Mouse (Mus musculus): ENCODE results near the gene Olfr1272. TPM values are rescaled to one million over a fixed set of nuclear protein-coding genes. Genes with fewer than 3 reads are reported as not detected.

The Olfr1272 gene
- polyA plus RNA-seq (2012; rRNA removed) = not detected in 2 replicates

DNA sequence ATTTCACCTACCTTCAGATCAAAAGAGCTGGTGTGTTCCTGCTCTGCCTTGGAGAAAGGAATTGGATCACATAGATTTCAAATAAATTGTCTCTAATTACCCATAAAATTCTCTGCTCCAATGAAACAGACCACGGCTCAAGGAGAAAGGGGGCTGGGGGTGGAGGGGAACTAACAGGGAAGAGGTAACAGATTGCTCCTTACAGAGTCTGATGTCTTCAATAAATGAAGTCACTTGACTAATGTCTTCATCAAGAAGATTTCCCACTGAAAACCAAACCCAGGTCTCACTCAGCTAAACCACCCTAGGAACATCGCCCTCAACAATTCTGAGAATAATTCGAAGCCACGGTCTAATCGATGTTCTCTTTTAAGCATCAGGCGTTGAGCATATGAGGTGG, at the start of gene Olfr1272:
Gene Olfr1272 (minus strand): TSS at position 101 of the 400 bp plus-strand sequence.

DNA sequence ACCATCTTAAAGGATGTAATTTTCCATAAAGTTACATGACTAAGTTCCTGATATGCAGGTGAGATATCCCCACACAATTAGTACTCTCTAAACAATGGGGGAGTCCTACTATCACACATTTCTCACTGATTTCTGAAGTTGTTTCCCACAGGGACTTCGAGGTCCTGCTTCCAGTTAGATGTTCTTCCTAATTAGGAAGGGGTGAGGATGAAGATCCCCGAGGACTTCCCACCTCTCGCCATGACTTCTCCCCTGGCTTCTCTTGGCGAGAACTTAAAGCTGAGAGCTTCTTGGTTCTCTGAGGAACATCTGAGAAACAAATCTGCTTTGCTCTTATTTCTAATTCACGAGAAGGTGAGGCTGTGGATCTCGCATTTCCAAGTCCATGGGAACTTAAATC, 29.3 kb upstream of the Olfr1272 start, which contains the start of gene Gm13769:
Gene Gm13769 (plus strand): TSS at position 301 of the 400 bp plus-strand sequence.

DNA sequence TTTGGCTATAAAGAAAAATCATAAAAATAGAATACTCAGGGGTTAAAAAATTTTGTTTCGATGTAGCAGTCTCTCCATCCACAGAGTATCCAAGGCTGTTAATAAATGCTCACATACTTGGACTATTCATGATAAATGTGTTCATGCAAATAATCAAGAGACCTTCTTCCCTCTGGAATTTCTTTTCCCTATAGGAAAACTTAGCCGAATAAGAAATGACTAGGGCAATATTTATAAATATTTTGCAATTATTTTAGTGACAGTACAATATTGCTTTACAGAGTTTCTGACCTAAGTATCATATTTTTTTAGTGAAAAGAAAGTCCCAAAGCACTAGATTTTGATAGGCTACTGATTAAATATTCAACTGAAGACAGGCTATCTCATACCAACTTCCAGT, 21.7 kb downstream of the Olfr1272 start, which contains the start of gene Olfr1271:
Gene Olfr1271 (minus strand): TSS at position 101 of the 400 bp plus-strand sequence.

DNA sequence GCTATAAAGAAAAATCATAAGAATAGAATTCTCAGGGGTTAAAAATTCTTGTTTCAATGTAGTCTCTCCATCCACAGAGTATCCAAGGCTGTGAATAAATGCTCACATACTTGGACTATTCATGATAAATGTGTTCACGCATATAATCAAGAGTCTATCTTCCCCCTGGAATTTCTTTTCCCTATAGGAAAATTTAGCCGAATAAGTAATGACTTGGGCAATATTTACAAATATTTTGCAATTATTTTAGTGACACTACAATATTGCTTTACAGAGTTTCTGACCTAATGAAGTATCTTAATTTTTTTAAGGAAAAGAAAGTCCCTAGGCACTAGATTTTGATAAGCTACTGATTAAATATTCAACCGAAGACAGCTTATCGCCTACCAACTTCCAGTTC, 35.1 kb downstream of the Olfr1272 start, which contains the start of gene Olfr142:
Gene Olfr142 (minus strand): TSS at position 101 of the 400 bp plus-strand sequence.

Other genes with a start within 250 kb of the Olfr1272 start
- not detected in 2 replicates for gene Olfr140, start 229.2 kb downstream of the Olfr1272 start, polyA plus RNA-seq (2012; rRNA removed)
- not detected in 2 replicates for gene Olfr1269, start 171.4 kb downstream of the Olfr1272 start, polyA plus RNA-seq (2012; rRNA removed)
- gene Olfr32, start 150.5 kb downstream of the Olfr1272 start, polyA plus RNA-seq (2012; rRNA removed) = not detected in 2 replicates
- not detected in 2 replicates for gene Olfr1270, start 139.8 kb downstream of the Olfr1272 start, polyA plus RNA-seq (2012; rRNA removed)
- not detected in 2 replicates for gene Olfr1506, start 68.3 kb downstream of the Olfr1272 start, polyA plus RNA-seq (2012; rRNA removed)
- gene Olfr142, start 35.2 kb downstream of the Olfr1272 start, polyA plus RNA-seq (2012; rRNA removed) = not detected in 2 replicates
- gene Olfr1271, start 21.8 kb downstream of the Olfr1272 start, polyA plus RNA-seq (2012; rRNA removed) = not detected in 2 replicates
- not detected in 2 replicates for gene Gm13769, start 29.4 kb upstream of the Olfr1272 start, polyA plus RNA-seq (2012; rRNA removed)
- gene Olfr1274-ps, start 105.8 kb upstream of the Olfr1272 start, polyA plus RNA-seq (2012; rRNA removed) = not detected in 2 replicates